Mouse (Mus musculus) erythroblast, embryonic 14.5 days (primary cell): ENCODE results near the gene Sprn. TPM values are rescaled to one million over a fixed set of nuclear protein-coding genes. Genes with fewer than 3 reads are reported as not detected.

Experiments
- H3K27me3 ChIP-seq: 2 replicates; pipeline ENCODE4 v1.6.1; 2012; ENCODE audit warnings: inconsistent platforms; ENCODE audit not compliant: control insufficient read depth
- H3K36me3 ChIP-seq: 2 replicates; pipeline ENCODE4 v1.6.1; 2012; ENCODE audit warnings: mild to moderate bottlenecking, inconsistent platforms; ENCODE audit not compliant: control insufficient read depth
- H3K4me1 ChIP-seq: 2 replicates; pipeline ENCODE4 v1.6.1; 2012; ENCODE audit warnings: inconsistent platforms; ENCODE audit not compliant: control insufficient read depth
- H3K4me3 ChIP-seq: replicated peaks from 2 replicates; pipeline ENCODE3; 2012; ENCODE audit warnings: moderate library complexity, mild to moderate bottlenecking, inconsistent platforms
- H3K9me3 ChIP-seq: 2 replicates; pipeline ENCODE4 v1.6.1; 2012; ENCODE audit warnings: low read length, inconsistent platforms, mixed read lengths; ENCODE audit not compliant: control insufficient read depth
- GATA1 ChIP-seq: IDR thresholded peaks from 2 replicates; pipeline ENCODE4 v1.6.1; 2012; ENCODE audit warnings: low read length, inconsistent platforms, mixed read lengths
- TAL1 ChIP-seq: IDR thresholded peaks from 3 replicates; pipeline ENCODE4 v1.6.1; 2012; ENCODE audit warnings: low read length, inconsistent platforms, mixed read lengths
- polyA plus RNA-seq: library from polyadenylated mRNA; stranded (reverse); fragments of >175 nt; gene quantifications from 2 replicates; pipeline ENCODE4 v1.2.3, GENCODE M21; 2012

Gene Sprn
- not detected in 2 replicates for polyA plus RNA-seq

- Histone ChIP-seq H3K27me3 (peaks cover 30% of the 10 kb centered on the region), H3K9me3 (no peaks in the 10 kb centered on the region), H3K36me3 (peaks cover 12% of the 10 kb centered on the region), H3K4me3 (no peak within 1 kb of the TSS), H3K4me1 (no peaks in the 10 kb centered on the region)
- TF ChIP-seq TAL1 (no peak), GATA1 (no peak)
These were observed at the start of gene Sprn for GRCm38 (mm10) chr7:140154218-140154927. Gene Sprn (minus strand): TSS chr7:140154877.

- no peaks in the 10 kb centered on the region for H3K27me3 ChIP-seq
- peaks cover 22% of the 10 kb centered on the region; the same call in 1 of the 2 replicates for H3K4me1 ChIP-seq
- TF ChIP-seq TAL1 = no peak
- TF ChIP-seq GATA1 = no peak
- no peak overlapping the region for H3K4me3 ChIP-seq
- no peaks in the 10 kb centered on the region for H3K9me3 ChIP-seq
- H3K36me3 ChIP-seq = no peaks in the 10 kb centered on the region
These were observed 46.4 kb upstream of the Sprn start for GRCm38 (mm10) chr7:140201090-140201489.

- Histone ChIP-seq H3K9me3 (no peaks in the 10 kb centered on the region), H3K27me3 (no peaks in the 10 kb centered on the region), H3K4me3 (no peak overlapping the region), H3K36me3 (no peaks in the 10 kb centered on the region), H3K4me1 (peaks cover 8% of the 10 kb centered on the region; the same call in 1 of the 2 replicates)
- no peak for TF ChIP-seq GATA1
- TF ChIP-seq TAL1 = no peak
These were observed 41.3 kb upstream of the Sprn start for GRCm38 (mm10) chr7:140196002-140196401.

DNA sequence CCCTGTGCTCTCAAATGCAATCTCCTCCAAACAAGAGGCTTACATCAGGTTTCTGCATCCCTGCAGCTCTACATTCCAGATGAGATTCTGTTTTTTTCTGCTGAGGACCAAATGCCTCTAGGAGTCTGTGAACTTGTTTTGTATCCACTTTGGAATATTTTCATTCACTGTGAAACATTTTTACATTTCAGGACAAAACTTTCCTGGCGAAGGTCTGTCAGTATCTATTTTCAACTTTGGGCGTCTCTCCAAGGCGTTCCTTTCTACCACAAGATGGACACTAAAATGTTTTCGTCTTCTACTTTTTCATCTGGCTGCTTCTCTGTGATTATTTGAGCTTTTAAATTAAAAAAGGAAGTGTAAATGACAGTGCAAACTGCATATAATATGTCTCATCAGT is 39.4 kb upstream of the Sprn start:
- H3K4me3 ChIP-seq = no peak overlapping the region
- no peaks in the 10 kb centered on the region for H3K9me3 ChIP-seq
- H3K27me3 ChIP-seq = no peaks in the 10 kb centered on the region
- no peaks in the 10 kb centered on the region; the same call in 1 of the 2 replicates for H3K4me1 ChIP-seq
- TF ChIP-seq GATA1 (no peak), TAL1 (no peak)
- no peaks in the 10 kb centered on the region for H3K36me3 ChIP-seq

- H3K27me3 ChIP-seq = no peaks in the 10 kb centered on the region
- no peak for TF ChIP-seq GATA1
- no peak for TF ChIP-seq TAL1
- H3K36me3 ChIP-seq = no peaks in the 10 kb centered on the region
- H3K9me3 ChIP-seq = no peaks in the 10 kb centered on the region
- no peak overlapping the region for H3K4me3 ChIP-seq
- peaks cover 2% of the 10 kb centered on the region for H3K4me1 ChIP-seq
These were observed 38.2 kb upstream of the Sprn start for GRCm38 (mm10) chr7:140192851-140193250.

DNA sequence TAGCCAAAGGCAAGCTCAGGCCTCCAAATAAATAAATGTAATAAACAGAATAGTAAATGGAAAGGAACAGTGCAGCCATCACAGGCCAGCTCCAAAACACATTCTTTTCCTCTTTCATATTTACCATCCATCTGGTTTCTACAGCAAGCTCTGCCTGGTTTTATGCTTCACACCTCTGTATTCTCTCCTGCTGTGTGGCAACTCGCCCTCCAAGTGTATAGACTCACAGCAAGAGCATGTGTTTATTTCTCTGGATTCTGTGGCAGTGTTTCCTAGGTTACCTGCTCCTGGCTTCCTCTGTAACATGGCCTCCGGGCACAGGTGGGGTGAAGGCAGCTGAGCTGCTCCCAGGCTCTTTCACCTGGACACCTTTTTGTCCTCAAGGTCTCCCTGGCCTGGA is 37.8 kb upstream of the Sprn start:
- no peaks in the 10 kb centered on the region for H3K9me3 ChIP-seq
- no peak overlapping the region for H3K4me3 ChIP-seq
- no peaks in the 10 kb centered on the region for H3K36me3 ChIP-seq
- TF ChIP-seq GATA1 = no peak
- no peak for TF ChIP-seq TAL1
- H3K27me3 ChIP-seq = no peaks in the 10 kb centered on the region
- peaks cover 2% of the 10 kb centered on the region for H3K4me1 ChIP-seq

GRCm38 (mm10) chr7:140190435-140190834 is 35.8 kb upstream of the Sprn start:
- Histone ChIP-seq H3K9me3 (no peaks in the 10 kb centered on the region), H3K4me3 (no peak overlapping the region), H3K36me3 (no peaks in the 10 kb centered on the region), H3K4me1 (peaks cover 2% of the 10 kb centered on the region), H3K27me3 (no peaks in the 10 kb centered on the region)
- TF ChIP-seq TAL1 = no peak
- TF ChIP-seq GATA1 = no peak

GRCm38 (mm10) chr7:140188391-140189328 is 34.0 kb upstream of the Sprn start:
- Histone ChIP-seq H3K4me1 (peaks cover 2% of the 10 kb centered on the region), H3K4me3 (no peak overlapping the region), H3K9me3 (no peaks in the 10 kb centered on the region), H3K36me3 (no peaks in the 10 kb centered on the region), H3K27me3 (no peaks in the 10 kb centered on the region)
- TF ChIP-seq GATA1 (no peak), TAL1 (no peak)
